Mouse (Mus musculus) midbrain, embryonic 10.5 days (tissue): Measurements from ENCODE around the gene Gba. TPM values are rescaled to one million over a fixed set of nuclear protein-coding genes. Genes with fewer than 3 reads are reported as not detected.

Experiments used
- DNase-seq: peaks from one replicate; pipeline ENCODE4 v3.0.0-alpha.2; 2017; ENCODE audit warnings: low spot score
- H3K27ac ChIP-seq: fragments of 300-500 bp; sonication (generic); replicated peaks from 2 replicates; pipeline ENCODE4 v1.5.1; 2016; ENCODE audit warnings: mild to moderate bottlenecking
- H3K27me3 ChIP-seq: fragments of 300-500 bp; sonication (generic); 2 replicates; pipeline ENCODE4 v1.6.1; 2016; ENCODE audit warnings: low read depth, mild to moderate bottlenecking; ENCODE audit not compliant: poor library complexity, severe bottlenecking
- H3K36me3 ChIP-seq: fragments of 300-500 bp; sonication (generic); 2 replicates; pipeline ENCODE4 v1.6.1; 2016; ENCODE audit warnings: mild to moderate bottlenecking, moderate library complexity
- H3K4me1 ChIP-seq: fragments of 300-500 bp; sonication (generic); 2 replicates; pipeline ENCODE4 v1.6.1; 2016
- H3K4me3 ChIP-seq: fragments of 300-500 bp; sonication (generic); 2 replicates; pipeline ENCODE4 v1.5.1; 2016; ENCODE audit warnings: mild to moderate bottlenecking, moderate library complexity
- H3K9me3 ChIP-seq: fragments of 300-500 bp; sonication (generic); replicated peaks from 2 replicates; pipeline ENCODE4 v1.6.1; 2016; ENCODE audit warnings: mild to moderate bottlenecking
- WGBS: fragments of 180-500 bp; shearing (Covaris S2); methylation state at CpG from one replicate; pipeline ENCODE4 v1.1.7; 2016; 5-methylcytosine and 5-hydroxymethylcytosine counted together
- polyA plus RNA-seq: library from polyadenylated mRNA; unstranded; fragments of >200 nt; fragmentation: Nextera tagmentation; extraction: Ambion mirVana; gene quantifications from 2 replicates; pipeline ENCODE4 v1.2.1, GENCODE M21; 2016

The Gba gene
- polyA plus RNA-seq, 1 experiment from 2014 or later = 37.1 TPM

DNA sequence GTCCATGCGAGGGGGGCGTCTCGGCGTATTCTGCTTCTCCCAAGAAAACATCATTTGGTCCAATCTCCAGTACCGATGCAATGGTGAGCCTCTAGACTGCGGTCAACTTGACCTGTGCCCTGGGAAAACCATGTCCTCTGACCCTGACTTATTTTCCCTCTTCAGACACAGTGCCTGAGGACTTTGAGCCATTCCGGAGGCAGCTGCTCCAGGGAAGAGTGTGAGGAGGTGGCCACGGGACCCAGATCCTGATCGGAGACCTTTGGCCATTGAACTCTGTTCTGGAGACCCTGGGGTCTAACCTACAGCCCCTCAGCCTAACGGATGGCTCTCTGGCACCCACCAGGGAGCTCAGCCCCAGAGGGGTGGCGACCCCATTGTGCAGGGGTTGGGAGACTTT, 23.6 kb downstream of the Gba start:
- no peak for DNase-seq
- WGBS = 4% methylated on average over 11 of the region's 11 CpGs

DNA sequence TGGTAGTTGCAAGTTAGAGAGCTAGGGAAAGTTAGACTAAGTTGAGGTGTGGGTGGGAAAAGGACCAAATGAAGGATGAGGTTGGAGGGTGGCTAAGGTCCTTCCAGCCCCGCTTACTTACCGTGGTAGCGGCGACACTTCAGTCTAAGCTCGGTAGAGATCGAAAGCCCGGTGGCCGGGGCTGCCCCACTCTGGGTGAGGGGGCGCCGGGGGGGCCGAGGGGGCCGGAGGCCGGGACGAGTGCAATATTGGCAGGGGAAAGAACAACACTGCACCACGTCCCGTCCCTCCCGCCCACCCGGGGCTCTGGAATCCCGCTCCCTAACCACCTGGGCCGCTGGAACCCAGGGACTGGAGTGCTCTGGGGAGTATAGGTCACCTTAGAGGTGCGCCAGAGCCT, 24.2 kb downstream of the Gba start, which contains the start of gene Mtx1:
Gene Mtx1, minus strand, starts transcription at position 189 of the 400 bp plus-strand sequence.
- Histone ChIP-seq H3K27me3 (peaks cover 33% of the 10 kb centered on the region), H3K27ac (peak within 1 kb of the TSS; percentile 99), H3K4me1 (peaks cover 75% of the 10 kb centered on the region), H3K4me3 (peak within 1 kb of the TSS; percentile 89), H3K36me3 (peaks cover 52% of the 10 kb centered on the region), H3K9me3 (no peaks in the 10 kb centered on the region)
- no peak for DNase-seq
- WGBS = under 1% methylated on average over 21 of the region's 21 CpGs

More for the DNA sequence above, 23.6 kb downstream of the Gba start:
- H3K27ac ChIP-seq = peak overlapping the region; percentile 99
- H3K9me3 ChIP-seq = no peaks in the 10 kb centered on the region
- peaks cover 77% of the 10 kb centered on the region for H3K4me1 ChIP-seq
- peaks cover 28% of the 10 kb centered on the region for H3K27me3 ChIP-seq
- H3K4me3 ChIP-seq = peak overlapping the region; percentile 89
- peaks cover 57% of the 10 kb centered on the region for H3K36me3 ChIP-seq

- peak; percentile 99 for DNase-seq
- Histone ChIP-seq H3K4me3 (peak overlapping the region; percentile 89), H3K4me1 (peaks cover 73% of the 10 kb centered on the region), H3K36me3 (peaks cover 46% of the 10 kb centered on the region), H3K27me3 (peaks cover 33% of the 10 kb centered on the region), H3K27ac (peak overlapping the region; percentile 99), H3K9me3 (no peaks in the 10 kb centered on the region)
- 2% methylated on average over 41 of the region's 41 CpGs for WGBS
Observed at GRCm38 (mm10) chr3:89227307-89228179, 24.8 kb downstream of the Gba start.

GRCm38 (mm10) chr3:89228180-89228549, 25.4 kb downstream of the Gba start:
- H3K27me3 ChIP-seq = peaks cover 33% of the 10 kb centered on the region
- WGBS = under 1% methylated on average over 20 of the region's 20 CpGs
- H3K36me3 ChIP-seq = peaks cover 39% of the 10 kb centered on the region
- peak overlapping the region; percentile 99 for H3K27ac ChIP-seq
- no peaks in the 10 kb centered on the region for H3K9me3 ChIP-seq
- H3K4me1 ChIP-seq = peaks cover 67% of the 10 kb centered on the region
- peak overlapping the region; percentile 89 for H3K4me3 ChIP-seq
- peak; percentile 91 for DNase-seq

GRCm38 (mm10) chr3:89228836-89229235, 26.1 kb downstream of the Gba start, which contains the start of gene Muc1:
Gene Muc1 (plus strand): TSS chr3:89229057.
- 36% methylated on average over 10 of the region's 10 CpGs for WGBS
- H3K27ac ChIP-seq = peak within 1 kb of the TSS; percentile 99
- peaks cover 33% of the 10 kb centered on the region for H3K27me3 ChIP-seq
- H3K4me1 ChIP-seq = peaks cover 60% of the 10 kb centered on the region
- H3K4me3 ChIP-seq = peak within 1 kb of the TSS; percentile 89
- no peaks in the 10 kb centered on the region for H3K9me3 ChIP-seq
- H3K36me3 ChIP-seq = peaks cover 39% of the 10 kb centered on the region
- DNase-seq = no peak

GRCm38 (mm10) chr3:89229276-89229675, 26.5 kb downstream of the Gba start:
- no peaks in the 10 kb centered on the region for H3K9me3 ChIP-seq
- H3K4me3 ChIP-seq = peak overlapping the region; percentile 89; the same call in 1 of the 2 replicates
- H3K4me1 ChIP-seq = peaks cover 56% of the 10 kb centered on the region
- H3K27ac ChIP-seq = peak overlapping the region; percentile 99; the same call in 1 of the 2 replicates
- peaks cover 33% of the 10 kb centered on the region for H3K27me3 ChIP-seq
- WGBS = 63% methylated on average over 4 of the region's 4 CpGs
- DNase-seq = no peak
- peaks cover 39% of the 10 kb centered on the region for H3K36me3 ChIP-seq

DNA sequence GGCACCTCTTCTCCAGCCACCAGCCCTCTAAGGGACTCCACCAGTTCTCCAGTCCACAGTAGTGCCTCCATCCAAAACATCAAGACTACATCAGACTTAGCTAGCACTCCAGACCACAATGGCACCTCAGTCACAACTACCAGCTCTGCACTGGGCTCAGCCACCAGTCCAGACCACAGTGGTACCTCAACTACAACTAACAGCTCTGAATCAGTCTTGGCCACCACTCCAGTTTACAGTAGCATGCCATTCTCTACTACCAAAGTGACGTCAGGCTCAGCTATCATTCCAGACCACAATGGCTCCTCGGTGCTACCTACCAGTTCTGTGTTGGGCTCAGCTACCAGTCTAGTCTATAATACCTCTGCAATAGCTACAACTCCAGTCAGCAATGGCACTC, 27.8 kb downstream of the Gba start:
- H3K4me1 ChIP-seq = peaks cover 43% of the 10 kb centered on the region
- H3K36me3 ChIP-seq = peaks cover 38% of the 10 kb centered on the region
- no peak for DNase-seq
- H3K4me3 ChIP-seq = no peak overlapping the region
- peak overlapping the region; percentile 4; the same call in 1 of the 2 replicates for H3K27ac ChIP-seq
- peaks cover 33% of the 10 kb centered on the region for H3K27me3 ChIP-seq
- 92% methylated on average over 2 of the region's 2 CpGs for WGBS
- no peaks in the 10 kb centered on the region for H3K9me3 ChIP-seq

DNA sequence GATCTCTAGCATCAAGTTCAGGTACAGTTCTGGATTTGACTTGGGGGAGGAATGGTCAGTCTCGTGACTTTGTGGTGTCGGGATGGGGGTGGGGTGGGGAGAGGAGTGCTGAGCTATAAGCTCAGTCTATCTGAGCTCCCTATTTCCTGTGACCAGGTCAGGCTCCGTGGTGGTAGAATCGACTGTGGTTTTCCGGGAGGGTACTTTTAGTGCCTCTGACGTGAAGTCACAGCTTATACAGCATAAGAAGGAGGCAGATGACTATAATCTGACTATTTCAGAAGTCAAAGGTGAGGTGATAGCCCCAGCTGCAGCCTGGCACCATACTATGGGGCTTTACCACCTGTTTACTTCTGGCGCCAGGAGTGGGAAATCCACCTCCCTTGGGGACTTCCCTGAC, 28.6 kb downstream of the Gba start:
- 72% methylated on average over 7 of the region's 7 CpGs for WGBS
- H3K4me1 ChIP-seq = peaks cover 35% of the 10 kb centered on the region
- no peak overlapping the region for H3K27ac ChIP-seq
- no peak for DNase-seq
- H3K36me3 ChIP-seq = peaks cover 40% of the 10 kb centered on the region
- H3K4me3 ChIP-seq = no peak overlapping the region
- peaks cover 33% of the 10 kb centered on the region for H3K27me3 ChIP-seq
- H3K9me3 ChIP-seq = no peaks in the 10 kb centered on the region

DNA sequence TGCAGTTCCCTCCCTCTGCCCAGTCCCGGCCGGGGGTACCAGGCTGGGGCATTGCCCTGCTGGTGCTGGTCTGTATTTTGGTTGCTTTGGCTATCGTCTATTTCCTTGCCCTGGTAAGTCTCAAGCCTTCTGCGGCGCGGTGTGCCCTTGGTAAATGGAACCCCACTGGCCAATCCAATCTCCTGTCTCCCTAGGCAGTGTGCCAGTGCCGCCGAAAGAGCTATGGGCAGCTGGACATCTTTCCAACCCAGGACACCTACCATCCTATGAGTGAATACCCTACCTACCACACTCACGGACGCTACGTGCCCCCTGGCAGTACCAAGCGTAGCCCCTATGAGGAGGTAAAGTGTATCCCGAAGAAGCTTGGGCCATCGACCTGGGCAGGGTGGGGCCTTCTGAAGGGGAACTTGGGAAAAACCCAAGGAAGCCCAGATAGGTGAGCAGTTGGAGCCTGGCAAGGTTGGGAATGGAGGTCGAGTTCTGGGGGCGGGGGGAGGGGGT, 29.1 kb downstream of the Gba start:
- Histone ChIP-seq H3K4me3 (no peak overlapping the region), H3K27ac (no peak overlapping the region), H3K36me3 (peaks cover 44% of the 10 kb centered on the region), H3K4me1 (peaks cover 33% of the 10 kb centered on the region), H3K9me3 (no peaks in the 10 kb centered on the region), H3K27me3 (peaks cover 33% of the 10 kb centered on the region)
- no peak for DNase-seq
- WGBS = 78% methylated on average over 16 of the region's 16 CpGs

DNA sequence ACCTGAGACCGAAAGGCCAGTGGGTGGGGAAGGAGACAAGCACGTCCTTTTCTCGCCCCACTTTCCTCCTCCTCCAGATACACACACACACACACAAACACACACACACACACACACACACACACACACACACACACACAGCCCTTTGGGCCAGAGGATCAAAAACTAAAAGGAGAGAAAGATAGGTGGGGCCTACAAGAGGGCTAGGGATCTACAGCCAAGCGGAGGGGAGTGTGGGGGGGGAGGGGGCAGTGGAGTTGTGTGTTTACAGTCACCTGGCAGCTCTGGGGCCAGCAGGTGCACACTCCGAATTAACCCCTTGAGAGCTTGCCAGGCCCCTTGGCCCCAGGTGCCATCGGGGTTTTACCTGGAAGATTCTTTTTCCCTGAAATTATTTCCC, 29.9 kb downstream of the Gba start:
- no peak for DNase-seq
- peaks cover 26% of the 10 kb centered on the region for H3K4me1 ChIP-seq
- H3K27me3 ChIP-seq = peaks cover 33% of the 10 kb centered on the region
- no peak overlapping the region for H3K27ac ChIP-seq
- H3K9me3 ChIP-seq = no peaks in the 10 kb centered on the region
- WGBS = 73% methylated on average over 6 of the region's 6 CpGs
- no peak overlapping the region for H3K4me3 ChIP-seq
- H3K36me3 ChIP-seq = peaks cover 49% of the 10 kb centered on the region

- Histone ChIP-seq H3K36me3 (peaks cover 59% of the 10 kb centered on the region), H3K27me3 (peaks cover 32% of the 10 kb centered on the region), H3K4me1 (peaks cover 21% of the 10 kb centered on the region), H3K4me3 (no peak overlapping the region), H3K27ac (0 out of 2 replicates have a peak overlapping the region, but pooled peaks have one; percentile 25), H3K9me3 (no peaks in the 10 kb centered on the region)
- DNase-seq = no peak
- WGBS = 87% methylated on average over 14 of the region's 14 CpGs
Observed at GRCm38 (mm10) chr3:89233562-89234110, 30.9 kb downstream of the Gba start.

- H3K9me3 ChIP-seq = no peaks in the 10 kb centered on the region
- no peak overlapping the region for H3K27ac ChIP-seq
- peaks cover 14% of the 10 kb centered on the region; the same call in 1 of the 2 replicates for H3K4me1 ChIP-seq
- H3K36me3 ChIP-seq = peaks cover 54% of the 10 kb centered on the region
- DNase-seq = no peak
- no peak overlapping the region for H3K4me3 ChIP-seq
- H3K27me3 ChIP-seq = peaks cover 4% of the 10 kb centered on the region; the same call in 1 of the 2 replicates
- 91% methylated on average over 10 of the region's 10 CpGs for WGBS
Observed at GRCm38 (mm10) chr3:89236516-89236915, 33.8 kb downstream of the Gba start.
